Mouse (Mus musculus) cerebellum, adult 2 months (tissue): ENCODE results near the gene Prkcb.

ENCODE experiments used
- CTCF ChIP-seq: fragments of 200-500 bp; IDR thresholded peaks from 2 replicates; pipeline ENCODE4 v1.5.1; 2011; ENCODE audit warnings: low read depth, mild to moderate bottlenecking, control low read depth, low read length, moderate library complexity, borderline replicate concordance; ENCODE audit not compliant: insufficient read depth
- POLR2A ChIP-seq: fragments of 200-500 bp; IDR thresholded peaks from 2 replicates; pipeline ENCODE4 v1.6.1; 2011; ENCODE audit warnings: low read length, control low read depth, borderline replicate concordance; ENCODE audit not compliant: insufficient read depth

DNA sequence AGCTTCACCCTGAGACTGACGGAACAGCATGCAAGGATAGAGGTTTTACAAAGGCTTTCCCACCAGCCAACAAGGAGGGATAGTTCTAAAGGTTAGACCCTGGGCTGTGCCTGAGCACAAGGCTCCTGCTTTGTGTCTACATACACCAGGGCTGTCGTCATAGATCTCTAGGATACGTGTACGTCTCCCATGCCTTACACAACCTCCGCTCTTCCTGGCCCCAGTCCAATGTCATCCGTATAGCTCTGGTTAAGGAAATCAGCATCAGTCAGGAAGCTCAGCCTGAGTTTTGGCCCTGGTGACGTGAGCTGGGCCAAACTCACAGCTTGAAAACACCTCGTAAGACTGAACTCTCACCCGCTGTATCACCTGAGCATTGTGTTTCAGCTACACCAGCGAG is 307.3 kb downstream of the Prkcb start:
- TF ChIP-seq CTCF = no peak
- TF ChIP-seq POLR2A = no peak
